Mouse (Mus musculus): Measurements from ENCODE around the gene Gm28042.

The Gm28042 gene

DNA sequence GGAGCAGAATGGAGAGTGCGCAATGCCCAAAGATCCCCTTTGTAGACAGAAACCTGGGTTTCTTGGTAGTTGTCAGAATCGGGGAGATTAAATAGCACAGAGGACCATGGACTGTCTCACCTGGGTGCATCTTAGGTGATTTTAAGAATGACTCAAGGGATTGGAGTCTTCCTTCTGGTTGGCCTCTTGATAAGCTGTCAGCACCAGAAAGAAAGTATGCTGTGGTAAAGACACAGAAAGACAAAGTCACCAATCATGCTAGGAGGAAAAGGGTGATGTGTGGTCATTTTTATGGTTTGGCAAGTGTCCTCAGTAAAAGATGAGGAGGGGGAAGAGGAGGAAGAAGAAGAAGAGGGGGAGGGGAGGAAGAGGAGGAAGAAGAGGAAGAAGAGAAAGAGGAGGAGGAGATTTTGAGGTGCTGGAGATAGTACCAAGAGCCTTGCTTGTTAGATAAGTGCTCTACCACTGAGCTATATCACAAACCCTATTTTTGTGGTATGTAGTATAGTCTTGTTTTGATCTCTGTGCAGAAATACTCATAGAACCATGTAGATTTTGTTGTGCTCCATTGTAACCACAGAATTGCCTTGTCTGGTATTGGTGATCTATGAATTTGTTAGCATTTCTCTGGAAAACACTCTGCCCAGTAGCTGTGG is 13.3 kb upstream of the Gm28042 start:
- no peak for DNase-seq

DNA sequence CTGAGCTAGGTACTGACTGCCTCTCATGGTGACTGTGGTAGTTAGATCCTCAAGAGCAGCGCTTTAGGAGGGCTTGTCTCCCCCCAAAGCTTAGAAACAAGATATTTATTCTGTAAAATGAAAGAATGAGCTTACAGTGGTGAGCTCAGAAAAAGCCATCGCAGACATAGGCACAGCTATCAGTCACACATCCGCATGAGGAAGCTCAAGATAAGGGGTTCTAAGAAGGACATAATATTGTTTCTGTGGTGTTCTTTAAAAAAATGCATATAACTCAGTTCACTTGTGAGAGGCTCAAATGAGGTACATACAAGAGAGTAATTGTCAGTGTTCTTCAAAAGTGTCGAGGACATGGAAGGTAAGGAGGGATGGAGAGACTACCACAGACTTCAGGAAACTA is 11.4 kb upstream of the Gm28042 start:
- DNase-seq: no peak

DNA sequence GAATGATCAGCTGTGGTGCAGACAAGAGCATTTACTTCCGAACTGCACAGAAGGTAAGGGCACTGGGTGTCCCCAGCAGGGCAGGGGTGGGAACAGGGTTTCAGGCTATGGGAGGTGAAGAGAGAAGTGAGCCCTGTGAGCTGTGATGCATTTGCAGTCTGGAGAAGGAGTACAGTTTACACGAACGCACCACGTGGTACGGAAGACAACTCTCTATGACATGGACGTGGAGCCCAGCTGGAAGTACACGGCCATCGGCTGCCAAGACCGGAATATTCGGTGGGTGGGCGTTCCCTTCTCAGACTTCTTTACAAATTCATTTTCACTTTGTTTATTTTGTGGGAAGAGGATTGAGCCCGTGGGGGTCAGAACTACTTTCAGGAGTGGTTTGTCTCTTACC is 9.7 kb upstream of the Gm28042 start:
- DNase-seq: peak in 1 of 2 experiments; percentile 1

DNA sequence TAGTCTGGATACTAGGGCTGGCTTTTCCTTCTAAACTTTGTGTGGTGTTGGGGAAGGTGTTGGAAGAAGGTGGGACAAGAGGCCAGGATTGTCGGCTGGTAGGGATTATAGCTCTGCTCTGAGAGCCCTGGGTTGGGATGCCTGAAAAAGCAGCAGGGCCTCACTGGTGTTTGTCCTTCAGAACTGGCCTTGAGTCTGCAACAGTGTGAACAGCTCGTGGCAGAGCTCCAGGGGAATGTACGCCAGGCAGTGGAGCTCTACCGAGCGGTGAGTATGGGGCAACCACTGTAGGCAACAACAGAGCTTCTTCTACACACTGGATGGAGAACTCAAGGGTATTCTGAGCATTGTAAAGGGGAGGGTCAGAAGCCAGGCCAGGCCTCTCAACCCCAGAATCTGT is 3.0 kb upstream of the Gm28042 start:
- DNase-seq: no peak

DNA sequence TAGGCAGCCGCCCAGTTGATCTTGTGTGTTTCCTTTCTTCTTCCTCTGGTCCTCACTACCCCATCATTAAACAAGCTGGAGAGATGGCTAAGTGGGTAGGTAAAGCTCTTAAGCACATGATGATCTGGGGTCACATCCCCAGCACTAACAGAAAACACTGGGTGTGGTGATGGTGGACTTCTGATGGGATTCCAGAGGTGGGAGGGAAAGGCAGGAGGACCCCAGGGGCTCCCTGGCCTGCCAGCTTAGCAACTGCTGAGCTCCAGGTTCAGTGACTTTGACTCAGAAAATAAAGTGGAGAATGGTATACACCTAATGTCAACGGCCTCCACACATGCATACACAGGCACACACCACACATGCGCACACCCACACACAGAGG is 648 bp downstream of the Gm28042 start:
- DNase-seq: no peak

DNA sequence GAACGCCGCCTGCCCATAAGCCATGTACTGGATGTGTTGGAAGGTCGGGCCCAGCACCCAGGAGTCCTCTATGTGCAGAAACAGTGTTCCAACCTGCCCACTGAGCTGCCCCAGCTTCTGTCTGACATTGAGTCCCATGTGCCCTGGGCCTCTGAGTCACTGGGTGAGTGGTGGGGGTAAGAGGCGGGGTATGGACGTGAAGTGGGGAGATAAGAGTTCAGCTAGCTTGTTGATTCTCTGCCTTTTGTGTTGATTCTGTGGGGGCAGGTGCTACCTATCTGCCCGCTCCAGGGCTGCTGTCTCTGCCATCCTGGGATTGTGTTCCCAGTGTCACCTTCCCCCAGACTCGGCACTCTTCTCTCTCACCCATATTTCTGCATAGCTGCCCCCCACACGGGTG is 3.1 kb downstream of the Gm28042 start:
- no peak for DNase-seq

DNA sequence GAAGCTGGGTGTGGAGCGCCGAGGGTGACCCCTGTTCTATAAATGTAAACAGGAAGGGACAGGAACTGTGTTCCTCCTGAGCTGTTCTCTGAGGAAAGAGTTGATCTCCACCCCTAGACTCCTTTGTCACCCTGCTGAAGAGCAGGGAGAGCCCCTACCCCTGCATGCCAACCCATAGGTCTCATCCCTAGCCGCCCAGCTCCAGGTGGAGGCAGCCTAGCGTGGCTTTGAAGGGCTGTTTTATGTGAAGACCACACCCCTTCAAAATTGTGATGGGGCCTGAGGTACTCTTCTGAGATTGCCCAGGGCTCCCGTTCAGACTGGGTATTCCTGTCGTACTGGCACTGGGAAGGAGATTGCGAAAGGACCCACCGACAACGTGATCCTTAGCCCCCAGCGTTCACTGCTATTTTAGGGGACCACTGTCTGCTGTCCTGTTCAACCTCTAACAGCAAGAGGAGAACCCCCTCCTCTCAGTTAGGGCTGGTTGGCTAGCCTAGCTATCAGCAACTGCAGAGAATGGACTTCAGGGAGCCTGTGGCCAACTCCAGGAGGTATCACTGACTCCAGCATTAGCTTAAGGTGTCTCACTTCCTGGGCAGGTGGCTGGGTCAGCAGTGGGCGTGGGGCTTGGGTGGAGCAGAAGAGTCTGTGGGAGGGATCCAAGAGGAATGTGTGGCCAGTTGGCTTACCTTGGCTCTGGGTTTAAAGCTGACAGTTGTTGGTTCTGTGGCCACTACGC is 5.6 kb downstream of the Gm28042 start, which contains the start of gene Pla2g4b:
Gene Pla2g4b (plus strand): TSS at position 692 of the 742 bp plus-strand sequence.
- DNase-seq: no peak

DNA sequence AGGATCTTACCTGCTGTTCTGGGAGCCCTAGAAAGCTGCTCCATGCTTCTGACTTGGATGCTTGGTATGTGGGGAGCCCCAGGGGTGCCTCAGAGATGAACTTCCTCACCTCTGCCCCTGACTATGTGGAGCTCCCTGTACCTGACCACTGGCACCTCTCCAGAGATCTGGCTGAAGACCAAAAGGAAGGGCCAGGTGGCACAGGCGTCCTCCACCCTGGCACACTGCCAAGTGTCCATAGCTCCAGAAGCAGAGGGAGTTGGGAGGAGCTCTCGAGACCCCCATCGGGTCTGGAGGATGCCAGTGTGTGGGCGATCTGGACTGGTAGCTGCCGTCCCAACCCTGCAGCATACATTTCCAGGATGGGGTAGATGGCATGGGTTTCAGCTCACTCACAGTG is 6.4 kb downstream of the Gm28042 start:
- no peak for DNase-seq

DNA sequence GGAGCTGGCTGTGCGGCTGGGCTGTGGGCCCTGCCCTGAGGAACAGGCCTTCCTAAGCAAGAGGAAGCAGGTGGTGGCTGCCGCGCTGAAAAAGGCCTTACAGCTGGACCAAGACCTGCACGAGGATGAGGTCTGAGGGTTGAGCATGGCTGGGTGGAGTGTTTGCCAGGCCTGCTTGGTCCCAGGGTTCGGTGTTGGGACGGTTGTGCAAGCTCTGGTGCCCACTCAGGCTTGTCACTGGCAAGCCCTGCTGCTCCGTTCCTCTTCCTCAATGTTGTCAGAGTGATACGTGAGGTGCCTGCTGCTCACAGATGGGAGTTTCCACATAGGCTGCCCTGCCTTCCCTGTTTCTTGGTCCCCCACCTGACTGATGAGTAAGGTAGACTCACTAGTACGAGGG is 10.5 kb downstream of the Gm28042 start:
- no peak for DNase-seq

DNA sequence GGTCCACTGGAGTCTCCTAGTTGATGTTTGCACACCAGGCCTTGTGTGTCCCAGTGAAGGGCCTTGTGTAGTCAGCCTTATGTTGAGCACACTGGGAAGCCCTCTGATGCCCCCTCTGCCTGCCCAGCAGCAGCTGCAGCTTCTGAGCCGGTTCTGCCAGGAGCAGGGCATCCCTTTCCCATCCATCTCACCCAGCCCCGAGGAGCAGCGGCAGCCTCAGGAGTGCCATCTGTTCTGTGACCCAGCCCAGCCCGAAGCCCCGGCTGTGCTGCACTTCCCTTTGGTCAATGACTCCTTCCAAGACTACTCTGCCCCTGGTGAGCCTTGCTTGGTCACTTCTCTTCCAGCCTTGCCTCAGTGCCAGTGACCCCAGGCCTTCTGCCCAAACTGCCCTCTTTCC is 13.7 kb downstream of the Gm28042 start:
- no peak for DNase-seq

DNA sequence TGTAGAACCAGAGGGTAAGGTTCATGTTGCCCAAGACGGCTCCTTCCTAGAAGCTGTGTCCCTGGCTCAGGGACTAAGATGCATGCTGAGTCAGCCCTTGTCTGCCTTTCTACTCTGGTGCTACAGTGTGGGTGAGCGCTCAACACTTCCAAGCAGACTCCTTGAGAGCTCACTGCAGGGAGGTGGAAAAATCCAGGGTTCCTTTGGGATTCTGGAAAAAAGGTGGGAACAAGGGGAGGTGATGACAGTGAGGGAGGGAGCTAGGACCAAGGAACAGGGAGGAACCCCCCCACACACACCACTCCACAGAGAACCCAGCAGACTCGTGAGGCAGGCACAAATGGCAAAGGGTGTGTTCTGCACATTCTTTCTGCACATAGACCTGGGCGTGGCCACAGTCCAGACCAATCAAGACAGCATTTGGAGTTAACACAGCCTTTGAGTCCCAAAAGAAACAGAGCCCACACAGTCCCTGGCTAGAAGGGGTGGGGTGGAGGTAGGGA is 16.9 kb downstream of the Gm28042 start:
- no peak for DNase-seq

DNA sequence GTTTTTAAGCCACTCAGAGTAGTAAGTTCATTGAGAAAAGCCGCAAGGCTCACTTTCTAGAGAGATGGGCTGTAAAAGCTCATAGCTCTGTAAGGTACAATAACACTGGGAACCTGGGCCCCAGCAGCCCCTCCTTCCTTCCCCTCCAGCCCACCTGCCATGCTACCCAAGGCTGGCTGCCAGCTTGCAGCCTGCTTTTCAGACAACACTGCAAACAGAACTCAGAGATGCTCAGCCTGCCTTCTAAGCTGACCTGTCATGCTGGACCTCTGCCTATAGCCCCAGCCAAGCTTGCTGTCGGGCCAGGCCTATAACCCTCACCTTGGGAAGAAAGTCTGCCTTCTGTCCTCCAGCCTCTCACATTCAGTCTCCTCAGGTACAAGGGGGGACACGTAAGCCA is 17.4 kb downstream of the Gm28042 start:
- no peak for DNase-seq

DNA sequence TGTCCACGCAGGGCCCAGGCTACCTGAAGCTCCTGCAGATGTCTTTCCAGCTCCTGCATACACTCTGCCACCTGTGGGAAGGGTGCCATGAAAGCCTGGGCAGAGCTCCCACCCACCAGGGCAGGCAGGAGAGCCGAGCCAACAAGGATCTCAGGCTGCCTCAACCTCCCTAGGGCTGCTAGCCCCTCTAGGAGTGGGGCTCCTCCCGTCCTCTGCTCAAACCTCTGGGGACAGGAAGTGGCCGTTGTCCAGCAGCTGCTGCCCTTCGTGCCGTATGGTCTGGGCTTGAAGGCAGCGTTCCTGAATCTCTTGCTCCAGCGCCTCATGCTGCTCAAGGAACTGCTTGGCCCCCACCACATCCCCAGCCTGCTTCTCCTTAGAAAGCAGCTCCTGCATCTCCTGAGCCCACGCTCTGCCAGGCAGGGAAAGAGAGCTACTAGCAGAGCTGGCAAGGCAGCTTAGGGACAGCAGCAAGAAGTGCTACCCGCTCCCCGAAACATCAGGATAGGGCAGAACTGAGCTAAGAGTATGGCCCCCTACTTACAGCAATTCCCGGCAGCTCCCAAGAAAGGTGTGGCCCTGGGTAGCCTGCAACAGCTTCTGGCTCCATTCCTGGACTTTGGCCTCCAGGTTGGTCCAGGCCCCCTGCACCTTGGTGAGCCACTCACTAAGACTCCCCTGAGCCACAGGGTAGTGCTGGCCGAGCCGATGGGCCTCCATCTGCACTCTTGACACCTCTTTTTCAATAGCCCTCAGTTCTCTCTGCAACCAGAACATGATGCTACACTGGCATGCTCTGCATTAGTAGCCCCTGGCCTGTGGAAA is 19.4 kb downstream of the Gm28042 start:
- no peak for DNase-seq

DNA sequence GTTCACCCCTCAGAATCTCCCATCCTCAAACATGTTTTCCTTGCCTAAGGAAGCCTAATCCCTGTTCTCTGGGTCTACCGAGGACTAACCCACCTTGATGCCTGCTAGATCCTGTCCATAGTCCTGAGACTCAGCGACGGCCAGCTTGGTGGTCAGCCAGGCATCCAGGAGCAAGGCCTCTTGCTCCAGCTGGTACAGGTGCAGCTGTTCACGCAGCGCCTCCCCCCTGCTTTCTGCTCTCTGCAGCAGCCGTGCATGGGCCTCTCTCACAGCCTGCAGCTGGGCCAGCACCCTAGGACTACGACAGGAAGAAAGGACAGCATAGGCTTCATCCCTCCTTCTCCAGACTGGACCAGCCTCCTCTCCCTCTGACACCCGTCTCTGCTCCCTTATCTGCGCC is 20.9 kb downstream of the Gm28042 start:
- no peak for DNase-seq

DNA sequence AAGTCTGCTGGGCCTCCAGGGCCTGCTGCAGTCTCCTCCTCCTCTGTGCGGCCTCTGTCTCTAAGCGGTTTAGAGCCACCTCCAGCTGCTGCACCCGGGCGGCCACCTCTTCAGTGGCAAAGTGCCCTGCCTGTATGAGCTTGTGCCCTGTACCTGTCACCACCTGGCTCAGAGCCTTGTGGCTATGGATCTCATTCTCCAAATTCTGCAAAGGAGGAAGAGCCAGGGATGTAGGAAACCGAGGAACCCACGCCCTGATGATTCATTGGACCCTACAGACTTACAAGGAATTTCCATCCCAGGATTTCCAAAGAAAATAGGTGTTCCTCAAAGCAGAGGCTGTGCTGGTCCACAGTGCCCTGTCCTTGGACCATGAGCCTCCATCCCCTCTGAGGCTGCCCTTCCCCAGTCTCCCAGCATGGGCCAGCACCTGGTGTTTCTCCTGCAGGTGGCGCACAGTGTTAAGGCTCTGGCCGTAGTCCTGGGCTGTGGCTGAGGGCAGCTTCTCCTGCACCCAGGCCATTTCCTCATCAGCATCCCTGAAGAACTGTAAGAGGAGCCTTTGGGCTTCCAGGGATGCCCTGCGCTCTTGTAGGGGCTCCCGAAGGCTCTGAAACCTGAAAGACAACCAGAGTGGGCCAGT is 22.5 kb downstream of the Gm28042 start:
- DNase-seq: no peak

DNA sequence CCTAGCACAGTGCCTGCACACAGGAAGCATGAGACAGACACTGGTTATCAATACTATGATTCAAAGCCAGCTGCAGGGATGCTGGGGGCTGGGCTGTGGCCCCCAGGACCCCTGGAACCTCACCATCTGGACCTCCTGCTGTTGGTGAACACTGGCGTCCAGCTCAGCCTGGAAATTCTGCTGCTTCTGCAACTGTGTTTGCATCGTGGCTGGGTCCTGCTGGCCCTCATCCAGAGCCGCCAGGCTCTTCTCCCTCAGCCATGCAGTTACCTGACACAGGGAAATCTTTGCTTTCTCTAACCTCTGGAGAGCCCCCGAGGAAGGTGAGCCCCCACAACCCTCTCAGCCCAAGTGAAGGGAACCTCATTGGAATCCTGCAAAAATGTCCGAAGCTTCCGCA is 24.1 kb downstream of the Gm28042 start:
- DNase-seq: no peak

DNA sequence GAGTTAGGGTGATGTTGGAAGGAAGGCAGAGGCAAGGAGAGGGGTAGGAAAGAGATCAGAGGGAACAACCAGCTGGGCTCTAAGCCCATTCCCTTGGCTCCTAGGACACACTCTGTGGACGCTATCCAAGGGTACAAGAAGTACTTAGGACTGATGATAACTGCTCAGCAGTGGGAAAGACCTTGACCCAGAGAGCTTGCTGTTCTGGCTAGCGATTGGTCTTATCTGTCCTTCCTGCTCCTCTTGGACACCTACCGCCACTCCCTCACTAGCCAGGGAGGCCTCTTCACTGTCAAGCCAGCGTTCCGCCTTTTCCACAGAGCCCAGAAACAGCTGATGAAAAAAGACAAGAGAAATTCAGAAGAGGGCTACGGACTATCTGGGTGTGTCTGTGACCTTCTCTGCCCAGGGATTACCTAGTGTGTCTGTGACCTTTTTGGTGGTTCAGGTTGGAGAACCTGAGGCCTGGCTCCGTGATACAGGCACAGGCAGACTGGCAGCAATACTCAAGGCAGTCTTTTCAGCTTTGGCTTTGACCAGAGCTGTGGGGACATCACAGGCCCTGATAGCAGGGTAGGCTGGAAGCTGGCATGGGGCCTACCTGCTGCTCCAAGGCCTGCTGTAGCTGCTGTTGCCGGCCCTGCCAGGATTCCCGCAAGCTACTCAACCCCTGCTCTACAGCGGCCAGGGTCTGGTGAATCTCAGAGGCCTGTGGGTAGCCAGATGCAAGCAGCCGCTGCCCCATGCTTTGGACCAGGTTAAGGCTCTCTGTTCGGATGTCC is 27.7 kb downstream of the Gm28042 start:
- DNase-seq: no peak

DNA sequence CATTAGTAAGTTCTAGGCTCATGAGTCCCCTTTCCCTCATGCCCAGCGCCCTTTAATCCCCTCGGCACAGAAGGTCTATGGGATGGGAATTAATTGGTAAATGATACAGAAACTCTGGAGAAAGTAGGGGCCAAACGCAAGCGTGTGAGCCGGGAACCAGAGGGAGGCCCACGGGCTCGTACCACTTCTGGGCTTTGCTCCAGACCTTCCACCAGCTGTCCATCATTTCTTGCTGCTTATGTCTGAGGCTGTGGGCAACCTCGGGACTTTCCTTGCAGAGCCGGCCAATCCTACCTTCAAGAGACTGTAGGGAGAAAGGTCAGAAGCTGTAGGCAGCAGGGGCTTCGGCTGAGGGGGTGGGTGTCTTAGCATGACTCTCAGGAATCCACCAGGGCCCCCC is 28.6 kb downstream of the Gm28042 start:
- no peak for DNase-seq

DNA sequence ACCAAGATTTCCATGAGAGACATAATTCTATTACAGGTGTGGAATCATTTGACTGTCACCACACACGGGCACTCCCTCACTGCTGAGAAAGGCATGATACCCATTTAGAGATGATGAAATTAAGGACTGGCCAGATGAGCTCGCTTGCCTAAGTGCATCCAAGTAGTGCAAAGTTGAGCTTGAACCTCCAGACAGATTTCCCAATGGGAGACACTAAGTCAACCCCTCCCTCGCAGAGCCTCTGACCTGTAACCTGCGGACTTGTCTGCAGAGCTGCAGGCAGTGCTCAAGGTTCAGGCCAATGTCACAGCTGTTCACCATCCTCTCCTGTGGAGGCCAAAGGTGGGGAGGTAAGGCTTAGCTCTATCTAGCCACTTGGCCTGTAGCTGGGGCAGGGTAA is 31.5 kb downstream of the Gm28042 start:
- DNase-seq: no peak

DNA sequence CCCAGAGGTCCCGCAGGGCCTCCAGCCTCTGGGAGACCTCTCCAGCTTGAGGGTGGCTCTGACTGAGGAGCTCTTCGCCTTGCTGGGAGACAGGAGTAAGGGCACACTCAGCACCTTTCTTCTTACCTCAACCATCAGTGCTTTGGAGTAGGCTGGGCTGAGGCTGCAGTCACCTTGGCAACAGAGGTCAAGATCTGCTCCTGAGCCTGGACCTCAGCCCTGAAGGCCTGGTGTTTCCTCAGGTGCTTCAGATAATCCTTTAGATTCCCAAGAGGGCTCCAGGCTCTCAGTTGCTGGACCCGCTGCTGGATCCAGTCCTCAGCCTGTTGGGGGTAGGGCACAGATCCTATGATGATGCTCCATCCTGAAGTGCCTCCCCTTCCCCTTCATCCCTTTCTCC is 32.2 kb downstream of the Gm28042 start:
- no peak for DNase-seq

DNA sequence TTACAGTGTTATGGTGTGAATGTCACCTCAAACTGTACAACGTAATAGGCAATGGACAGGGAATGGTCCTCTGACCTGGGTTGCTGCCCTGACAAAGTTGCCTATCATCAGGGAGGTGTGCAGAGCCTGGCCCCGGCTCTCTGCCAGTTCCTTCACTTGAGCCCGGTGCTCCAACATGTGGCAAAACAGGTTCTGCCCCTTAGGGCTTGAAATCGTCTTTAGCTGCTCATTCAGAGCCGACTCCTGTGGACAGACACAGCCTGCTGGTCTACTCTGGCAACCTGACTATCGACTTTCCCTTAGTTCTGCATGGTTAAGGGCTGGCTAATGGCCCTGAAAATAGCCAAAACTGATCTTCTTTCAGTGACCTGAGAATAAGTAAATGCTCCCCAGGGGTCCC is 32.9 kb downstream of the Gm28042 start:
- no peak for DNase-seq

DNA sequence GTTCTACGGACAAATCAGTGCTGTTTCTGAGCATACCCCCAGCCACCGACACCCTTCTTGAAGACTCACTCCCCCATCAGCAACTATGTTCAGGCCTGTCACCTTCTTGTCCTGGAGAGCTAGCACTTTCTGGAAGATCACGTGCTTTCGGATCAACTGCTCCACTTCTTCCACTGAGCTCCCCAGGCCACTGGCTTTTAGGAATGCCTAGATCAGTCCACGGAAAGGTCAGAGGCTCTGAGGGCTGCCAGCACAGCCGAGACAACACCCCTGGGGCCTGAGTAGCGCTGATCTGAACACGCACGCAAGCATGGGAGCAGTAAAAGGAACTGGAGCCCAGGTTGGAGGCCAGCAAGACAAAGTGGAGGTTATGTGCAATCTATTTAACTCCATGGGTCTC is 33.4 kb downstream of the Gm28042 start:
- no peak for DNase-seq
